Mouse (Mus musculus) heart, embryonic 10.5 days (tissue): ENCODE data around the gene Coro1b. TPM values are rescaled to one million over a fixed set of nuclear protein-coding genes. Genes with fewer than 3 reads are reported as not detected.

ENCODE experiments used
- DNase-seq: peaks from one replicate; pipeline ENCODE4 v3.0.0-alpha.2; 2017; ENCODE audit warnings: low spot score
- H3K27ac ChIP-seq: fragments of 300-500 bp; sonication (generic); 2 replicates; pipeline ENCODE4 v1.5.1; 2016; ENCODE audit warnings: mild to moderate bottlenecking
- H3K27me3 ChIP-seq: fragments of 300-500 bp; sonication (generic); 2 replicates; pipeline ENCODE4 v1.6.1; 2016; ENCODE audit warnings: mild to moderate bottlenecking; ENCODE audit not compliant: poor library complexity, insufficient read depth, severe bottlenecking
- H3K36me3 ChIP-seq: fragments of 300-500 bp; sonication (generic); 2 replicates; pipeline ENCODE4 v1.6.1; 2016; ENCODE audit warnings: mild to moderate bottlenecking, moderate library complexity
- H3K4me1 ChIP-seq: fragments of 300-500 bp; sonication (generic); 2 replicates; pipeline ENCODE4 v1.6.1; 2016; ENCODE audit warnings: mild to moderate bottlenecking
- H3K4me3 ChIP-seq: fragments of 300-500 bp; sonication (generic); 2 replicates; pipeline ENCODE4 v1.5.1; 2016; ENCODE audit warnings: mild to moderate bottlenecking, moderate library complexity
- H3K9me3 ChIP-seq: fragments of 300-500 bp; sonication (generic); 2 replicates; pipeline ENCODE4 v1.6.1; 2016; ENCODE audit warnings: mild to moderate bottlenecking, moderate library complexity
- WGBS: fragments of 180-500 bp; shearing (Covaris S2); methylation state at CpG from one replicate; pipeline ENCODE4 v1.1.7; 2016; 5-methylcytosine and 5-hydroxymethylcytosine counted together
- polyA plus RNA-seq: library from polyadenylated mRNA; unstranded; fragments of >200 nt; fragmentation: Nextera tagmentation; extraction: Ambion mirVana; gene quantifications from 2 replicates; pipeline ENCODE4 v1.2.1, GENCODE M21; 2016

The Coro1b gene
- polyA plus RNA-seq, 1 experiment from 2014 or later = 146 TPM

DNA sequence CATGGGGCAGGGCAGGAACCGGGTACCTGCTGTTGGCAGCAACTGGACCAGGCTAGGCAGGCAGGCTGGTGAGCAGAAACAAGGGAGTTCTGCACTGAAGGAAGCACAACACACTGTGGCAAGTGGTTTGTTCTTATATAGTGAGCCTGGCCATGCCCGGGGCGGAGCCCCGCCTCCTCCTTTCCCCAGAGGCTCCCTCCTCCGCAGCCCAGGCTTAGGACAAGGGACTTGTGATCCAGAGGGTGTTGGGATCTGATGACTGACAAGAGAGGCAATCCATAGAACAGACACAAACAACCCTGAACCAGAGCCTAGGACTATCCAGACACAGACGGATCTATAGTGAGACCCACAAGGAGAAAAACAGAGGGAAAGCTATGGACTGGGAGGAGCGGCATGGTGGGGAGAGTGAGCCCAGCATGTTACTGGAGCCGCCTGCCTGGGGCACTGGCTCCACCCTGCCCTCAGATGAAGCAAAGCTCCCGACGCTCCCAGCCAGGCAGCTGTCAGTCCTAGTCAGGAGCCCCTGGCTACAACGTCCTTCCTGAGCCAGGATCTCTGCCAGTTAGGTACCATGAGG is 27.0 kb downstream of the Coro1b start, which contains the start of gene Carns1:
Gene Carns1, minus strand, starts transcription at position 112 of the 580 bp plus-strand sequence.
- H3K4me3 ChIP-seq = peak within 1 kb of the TSS; percentile 46
- no peaks in the 10 kb centered on the region for H3K9me3 ChIP-seq
- no peak for DNase-seq
- H3K36me3 ChIP-seq = no peaks in the 10 kb centered on the region
- peaks cover 6% of the 10 kb centered on the region; the same call in 1 of the 2 replicates for H3K27me3 ChIP-seq
- peak within 1 kb of the TSS; percentile 80 for H3K27ac ChIP-seq
- peaks cover 32% of the 10 kb centered on the region for H3K4me1 ChIP-seq
- WGBS = 3% methylated on average over 11 of the region's 11 CpGs

DNA sequence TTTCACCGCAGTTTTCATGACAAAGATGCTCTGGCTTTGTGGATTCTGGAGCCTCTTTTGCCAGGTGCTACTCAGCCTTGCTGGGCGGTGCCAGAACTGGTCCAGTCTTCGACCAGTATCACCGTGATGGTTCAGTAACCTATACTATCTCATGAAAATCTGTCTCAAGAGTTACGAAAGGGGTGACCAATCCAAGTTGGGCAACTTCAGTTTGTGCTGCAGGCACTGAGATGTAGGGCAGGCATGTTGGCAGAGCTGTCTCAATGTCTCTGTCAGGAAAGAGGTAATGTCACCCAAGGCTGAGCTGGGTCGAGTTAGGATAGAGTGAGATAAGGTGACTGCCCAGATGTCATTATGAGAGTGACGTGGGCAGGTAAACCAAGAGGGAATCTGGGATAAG is 32.0 kb downstream of the Coro1b start:
- Histone ChIP-seq H3K4me1 (peaks cover 31% of the 10 kb centered on the region), H3K4me3 (no peak overlapping the region), H3K9me3 (no peaks in the 10 kb centered on the region), H3K27me3 (peaks cover 8% of the 10 kb centered on the region; the same call in 1 of the 2 replicates), H3K36me3 (no peaks in the 10 kb centered on the region), H3K27ac (no peak overlapping the region)
- WGBS = 82% methylated on average over 7 of the region's 7 CpGs
- DNase-seq = no peak

DNA sequence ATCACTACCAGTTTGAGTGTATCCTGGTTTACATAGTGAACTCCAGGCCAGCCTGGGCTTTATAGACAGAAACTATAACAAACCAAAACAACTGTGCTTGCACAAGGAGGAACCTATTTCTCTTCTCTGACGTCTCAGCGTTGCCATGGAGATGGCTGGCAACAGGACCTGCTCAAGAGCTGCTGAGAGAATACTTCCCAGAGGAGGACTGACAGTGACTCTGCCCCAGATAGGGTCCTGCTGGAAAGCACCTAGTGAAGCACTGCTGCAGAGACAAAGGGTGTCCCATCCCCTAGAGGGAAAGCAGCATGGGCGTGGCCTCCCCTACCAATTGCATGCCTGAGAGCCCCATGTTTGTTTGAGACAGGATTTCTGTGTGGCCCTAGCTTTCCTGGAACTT is 33.5 kb downstream of the Coro1b start:
- no peak overlapping the region for H3K4me3 ChIP-seq
- H3K27me3 ChIP-seq = peaks cover 4% of the 10 kb centered on the region; the same call in 1 of the 2 replicates
- H3K36me3 ChIP-seq = no peaks in the 10 kb centered on the region
- DNase-seq = no peak
- H3K27ac ChIP-seq = no peak overlapping the region
- WGBS = 43% methylated on average over 3 of the region's 3 CpGs
- H3K9me3 ChIP-seq = no peaks in the 10 kb centered on the region
- peaks cover 34% of the 10 kb centered on the region for H3K4me1 ChIP-seq

DNA sequence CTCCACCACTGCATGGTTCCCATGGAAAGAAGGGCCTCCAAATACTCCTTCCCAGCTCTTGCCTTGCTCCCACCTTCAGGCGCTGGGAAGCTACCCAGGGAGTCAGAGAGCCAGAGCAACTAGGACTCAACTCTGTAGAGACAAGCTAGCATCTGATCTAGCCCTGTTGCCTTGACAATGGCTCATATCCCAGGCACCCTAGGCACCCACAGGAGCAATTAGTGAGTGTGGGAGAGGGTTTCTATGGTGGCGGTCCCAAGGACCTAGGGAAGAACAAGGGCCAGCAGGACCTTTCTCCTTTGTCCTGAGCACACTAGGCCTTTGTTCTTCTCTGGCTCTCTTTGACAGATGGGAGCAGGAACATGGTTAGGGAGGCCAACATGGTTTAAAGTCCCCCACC is 35.3 kb downstream of the Coro1b start:
- Histone ChIP-seq H3K4me3 (no peak overlapping the region), H3K4me1 (peaks cover 41% of the 10 kb centered on the region), H3K9me3 (no peaks in the 10 kb centered on the region), H3K36me3 (no peaks in the 10 kb centered on the region), H3K27ac (no peak overlapping the region), H3K27me3 (0 out of 2 replicates have a peak, but pooled peaks cover 3% of the 10 kb centered on the region)
- DNase-seq = no peak
- 74% methylated on average over 2 of the region's 2 CpGs for WGBS

DNA sequence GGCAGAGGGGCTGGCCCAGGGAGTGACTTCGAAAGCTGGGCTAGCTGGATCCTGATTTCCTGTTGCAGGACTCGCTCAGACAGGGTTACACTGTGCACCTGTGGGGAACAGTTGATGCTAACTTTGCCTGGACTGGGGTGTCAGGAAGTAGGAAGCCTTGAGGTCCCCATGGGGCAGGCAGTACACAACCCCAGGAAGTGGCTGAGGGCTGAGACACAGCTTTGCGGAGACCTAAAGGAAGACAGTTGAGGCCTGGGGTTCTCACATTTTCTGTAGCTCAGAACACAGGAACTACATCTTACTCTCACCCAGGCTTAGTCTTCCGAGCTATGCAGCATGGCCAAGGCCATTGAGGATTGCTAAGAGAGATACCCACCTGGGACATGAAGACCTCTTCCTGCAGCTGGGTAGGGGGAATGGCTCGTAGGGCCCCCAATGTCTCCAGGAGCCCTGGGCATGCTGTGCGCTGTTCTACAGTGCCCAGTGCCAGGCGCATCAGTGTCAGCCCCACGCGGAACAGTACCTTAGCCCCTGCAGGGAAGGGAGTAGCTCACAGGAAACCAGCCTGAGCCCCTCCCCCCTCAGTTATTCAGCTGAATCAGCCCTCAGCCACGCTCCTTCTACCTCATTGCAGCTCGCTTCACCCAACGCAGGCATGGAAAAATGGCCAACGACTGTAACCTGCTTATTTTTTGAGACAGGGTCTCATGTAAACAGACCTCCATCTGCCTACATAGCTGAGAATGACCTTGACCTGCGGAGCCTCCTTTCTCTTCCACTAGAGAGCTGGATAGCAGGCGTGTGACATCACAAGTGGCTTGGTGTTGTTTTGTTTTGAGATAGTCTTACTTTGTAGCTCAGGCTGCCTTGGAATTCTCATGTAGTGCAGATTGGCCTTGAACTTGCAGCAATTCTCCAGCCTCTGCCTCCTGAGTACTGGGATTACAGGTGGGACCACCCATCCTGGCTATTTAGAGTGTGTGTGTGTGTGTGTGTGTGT is 36.9 kb downstream of the Coro1b start:
- DNase-seq = no peak
- H3K9me3 ChIP-seq = no peaks in the 10 kb centered on the region
- 45% methylated on average over 15 of the region's 15 CpGs for WGBS
- 0 out of 2 replicates have a peak, but pooled peaks cover 6% of the 10 kb centered on the region for H3K27me3 ChIP-seq
- H3K36me3 ChIP-seq = no peaks in the 10 kb centered on the region
- no peak overlapping the region for H3K4me3 ChIP-seq
- peaks cover 41% of the 10 kb centered on the region for H3K4me1 ChIP-seq
- peak overlapping the region; percentile 77 for H3K27ac ChIP-seq

DNA sequence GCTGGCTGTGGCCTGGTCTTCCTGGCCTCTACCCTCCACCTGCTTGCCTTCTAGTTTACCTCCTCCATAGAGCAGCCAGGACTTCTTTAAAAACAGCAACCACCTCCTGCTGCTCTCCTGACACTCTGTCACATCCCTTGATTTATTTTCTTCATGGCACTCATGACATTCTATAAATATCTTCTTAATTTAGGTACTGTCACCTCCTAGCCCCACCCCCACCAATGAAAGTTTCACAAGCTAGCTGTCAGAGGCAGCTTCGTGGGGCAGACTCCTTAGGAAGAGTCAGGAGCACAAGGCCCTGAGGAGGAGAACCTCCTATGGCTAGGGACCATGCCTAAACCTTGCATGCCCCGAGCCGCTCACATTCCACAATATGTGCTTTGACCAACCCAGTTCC is 38.9 kb downstream of the Coro1b start:
- WGBS = 65% methylated on average over 3 of the region's 3 CpGs
- Histone ChIP-seq H3K9me3 (no peaks in the 10 kb centered on the region), H3K4me3 (no peak overlapping the region), H3K27me3 (0 out of 2 replicates have a peak, but pooled peaks cover 6% of the 10 kb centered on the region), H3K36me3 (no peaks in the 10 kb centered on the region), H3K27ac (peak overlapping the region; percentile 25; the same call in 1 of the 2 replicates), H3K4me1 (peaks cover 49% of the 10 kb centered on the region)
- DNase-seq = no peak

DNA sequence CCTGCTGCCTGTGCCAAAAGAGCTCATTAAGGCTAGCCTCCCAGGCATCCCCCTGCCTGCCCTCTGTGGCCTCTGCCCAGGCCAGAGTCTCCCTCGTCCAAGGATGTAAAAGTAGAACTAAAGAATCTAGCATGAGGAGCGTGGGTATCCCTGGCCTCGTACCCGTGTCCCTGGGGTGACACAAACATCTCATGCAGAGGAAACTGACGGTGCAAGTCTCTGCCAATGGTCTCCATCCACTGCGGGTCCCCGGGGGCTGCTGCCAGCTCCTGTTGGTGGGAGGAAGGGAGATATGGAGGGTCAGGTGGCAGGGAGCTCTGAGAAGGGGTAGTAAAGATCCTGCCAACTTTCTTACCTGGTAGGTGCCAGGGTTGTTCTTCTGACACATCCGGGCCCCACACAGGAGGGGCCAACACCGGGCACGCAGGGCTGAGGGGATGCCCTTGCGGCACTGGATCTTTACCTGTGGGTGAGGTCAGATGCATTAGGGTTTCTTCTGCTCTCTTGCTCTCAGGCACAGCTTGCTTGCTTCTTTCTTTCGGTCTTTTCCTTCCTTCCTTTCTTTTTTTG is 40.7 kb downstream of the Coro1b start:
- Histone ChIP-seq H3K4me3 (no peak overlapping the region), H3K27ac (no peak overlapping the region), H3K27me3 (0 out of 2 replicates have a peak, but pooled peaks cover 3% of the 10 kb centered on the region), H3K4me1 (peaks cover 56% of the 10 kb centered on the region), H3K36me3 (peaks cover 11% of the 10 kb centered on the region), H3K9me3 (no peaks in the 10 kb centered on the region)
- WGBS = 83% methylated on average over 12 of the region's 12 CpGs
- no peak for DNase-seq

DNA sequence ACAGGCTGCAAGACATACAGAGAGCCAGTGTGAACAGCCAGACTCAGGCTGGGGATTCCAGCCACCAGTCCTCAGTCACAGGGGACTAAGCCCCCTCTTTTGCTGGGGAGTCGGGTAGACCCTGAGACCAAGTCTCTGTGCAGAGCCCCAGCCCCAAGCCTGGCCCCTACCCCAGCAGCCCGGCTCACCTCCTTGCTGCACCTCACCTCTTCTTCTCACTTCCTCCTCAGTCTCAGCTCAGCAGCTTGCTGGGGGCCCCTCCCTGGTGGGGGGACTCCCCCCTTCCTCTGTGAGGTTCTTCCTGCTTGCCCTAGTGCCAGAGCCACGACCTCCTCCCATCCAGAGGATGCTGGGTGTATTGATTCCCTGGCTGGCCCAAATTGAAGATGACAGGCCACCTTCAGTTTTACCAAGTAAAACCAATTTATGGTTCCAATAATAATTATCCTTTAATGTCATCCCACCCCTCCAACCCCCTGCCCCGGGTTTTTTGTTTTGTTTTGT is 42.5 kb downstream of the Coro1b start, which contains the start of gene Tbc1d10c:
Gene Tbc1d10c, minus strand, starts transcription at position 454 of the 504 bp plus-strand sequence.
- H3K36me3 ChIP-seq = peaks cover 28% of the 10 kb centered on the region
- H3K4me3 ChIP-seq = peak within 1 kb of the TSS; percentile 83
- H3K27me3 ChIP-seq = 0 out of 2 replicates have a peak, but pooled peaks cover 3% of the 10 kb centered on the region
- 57% methylated on average over 4 of the region's 4 CpGs for WGBS
- peaks cover 50% of the 10 kb centered on the region for H3K4me1 ChIP-seq
- no peak for DNase-seq
- peak within 1 kb of the TSS; percentile 99 for H3K27ac ChIP-seq
- H3K9me3 ChIP-seq = no peaks in the 10 kb centered on the region

DNA sequence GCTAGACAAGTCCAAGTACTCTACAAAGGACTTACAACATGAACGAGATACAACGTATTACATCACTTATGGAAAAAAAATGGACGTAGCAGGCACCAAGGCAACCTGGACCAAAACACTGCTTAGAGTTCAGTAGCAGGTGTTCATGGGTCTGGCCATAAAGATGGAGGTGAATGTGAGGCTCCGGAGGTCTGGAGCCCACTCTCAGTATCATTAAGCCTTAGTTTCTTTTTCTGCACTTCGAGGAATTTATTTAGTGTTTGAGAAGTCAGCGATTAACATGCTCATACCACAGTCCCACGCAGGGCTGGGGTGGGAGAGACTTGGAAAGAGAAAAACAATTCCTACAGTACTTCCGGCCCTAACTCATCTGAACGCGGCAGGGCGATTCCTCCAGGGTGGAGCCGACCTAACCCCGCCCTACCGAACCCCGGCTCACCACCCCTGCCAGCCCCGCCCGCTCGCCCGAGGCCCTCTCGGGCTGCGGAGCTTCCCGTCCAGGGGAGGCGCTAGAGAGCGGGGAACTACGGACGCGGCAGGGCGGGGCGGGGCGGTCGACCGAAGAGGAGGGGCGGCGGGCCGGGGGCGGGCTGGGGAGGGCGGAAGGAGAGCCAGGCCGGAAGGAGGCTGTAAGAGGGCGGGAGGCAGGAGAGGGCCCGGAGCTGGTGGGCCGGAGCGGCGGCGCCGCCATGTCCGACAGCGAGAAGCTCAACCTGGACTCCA is 43.3 kb downstream of the Coro1b start, which contains the start of gene Ppp1ca:
Gene Ppp1ca, plus strand, starts transcription at position 538 of the 723 bp plus-strand sequence.
- peaks cover 36% of the 10 kb centered on the region for H3K36me3 ChIP-seq
- peaks cover 54% of the 10 kb centered on the region for H3K4me1 ChIP-seq
- 6% methylated on average over 45 of the region's 47 CpGs for WGBS

DNA sequence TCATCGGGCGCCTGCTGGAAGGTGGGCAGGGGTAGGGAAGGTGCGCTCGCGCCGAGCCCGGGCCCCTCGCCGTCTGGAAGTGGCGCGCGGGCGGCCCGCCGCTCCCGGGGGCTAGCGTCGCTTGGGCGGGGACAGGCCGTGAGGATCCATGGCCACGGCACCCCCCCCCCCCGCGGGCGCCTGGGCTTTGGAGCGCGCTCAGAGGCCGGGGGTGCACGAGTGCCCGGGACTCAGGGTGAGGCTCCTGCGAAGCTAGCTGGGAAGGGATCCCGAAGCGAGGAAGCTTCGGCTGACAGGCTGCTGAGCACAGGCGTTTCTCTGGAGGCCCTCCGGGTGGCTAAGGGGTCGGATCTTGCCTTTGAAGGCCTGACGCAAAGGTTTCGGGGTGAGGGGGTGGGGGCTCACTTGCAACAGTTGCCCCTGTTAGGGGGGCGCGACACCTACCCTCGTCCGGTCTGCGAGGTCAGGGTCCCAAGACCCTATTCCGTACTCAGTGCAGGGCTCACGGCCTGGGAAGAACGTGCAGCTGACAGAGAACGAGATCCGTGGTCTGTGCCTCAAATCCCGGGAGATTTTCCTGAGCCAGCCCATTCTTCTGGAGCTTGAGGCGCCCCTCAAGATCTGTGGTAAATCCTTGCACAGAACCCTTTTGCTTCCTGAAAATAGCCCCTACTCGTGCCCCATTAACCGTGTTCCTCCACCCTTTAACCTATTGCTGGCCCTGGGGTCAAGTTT is 44.0 kb downstream of the Coro1b start:
- Histone ChIP-seq H3K36me3 (peaks cover 43% of the 10 kb centered on the region), H3K27ac (peak overlapping the region; percentile 99), H3K4me3 (peak overlapping the region; percentile 83), H3K4me1 (peaks cover 57% of the 10 kb centered on the region), H3K9me3 (no peaks in the 10 kb centered on the region), H3K27me3 (0 out of 2 replicates have a peak, but pooled peaks cover 3% of the 10 kb centered on the region)
- 1% methylated on average over 52 of the region's 52 CpGs for WGBS
- DNase-seq = no peak

More for the DNA sequence above, 43.3 kb downstream of the Coro1b start, which contains the start of gene Ppp1ca:
- Histone ChIP-seq H3K27me3 (0 out of 2 replicates have a peak, but pooled peaks cover 3% of the 10 kb centered on the region), H3K27ac (peak within 1 kb of the TSS; percentile 99), H3K9me3 (no peaks in the 10 kb centered on the region), H3K4me3 (peak within 1 kb of the TSS; percentile 83)
- peak; percentile 98 for DNase-seq

DNA sequence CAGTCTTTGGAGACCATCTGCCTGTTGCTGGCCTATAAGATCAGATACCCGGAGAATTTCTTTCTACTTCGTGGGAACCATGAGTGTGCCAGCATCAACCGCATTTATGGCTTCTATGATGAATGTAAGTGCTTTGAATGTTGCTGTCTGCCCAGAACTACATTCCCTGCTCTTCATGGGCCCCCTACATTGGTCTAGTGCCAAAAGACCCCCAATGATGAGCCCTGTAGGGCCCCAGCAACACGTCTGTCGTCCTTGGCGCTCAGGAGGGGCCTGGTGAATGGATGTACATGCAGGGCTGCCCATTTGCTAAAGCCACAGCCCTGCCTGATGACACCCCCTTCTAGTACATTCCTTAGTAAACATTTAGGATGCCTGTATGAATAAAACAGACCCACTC is 44.7 kb downstream of the Coro1b start:
- 67% methylated on average over 6 of the region's 6 CpGs for WGBS
- Histone ChIP-seq H3K9me3 (no peaks in the 10 kb centered on the region), H3K27ac (peak overlapping the region; percentile 99), H3K4me1 (peaks cover 50% of the 10 kb centered on the region), H3K4me3 (peak overlapping the region; percentile 83), H3K36me3 (peaks cover 50% of the 10 kb centered on the region), H3K27me3 (0 out of 2 replicates have a peak, but pooled peaks cover 3% of the 10 kb centered on the region)
- DNase-seq = no peak
